Mouse (Mus musculus) heart, postnatal 10 days (tissue): Measurements from ENCODE around the gene Prss32. TPM values are rescaled to one million over a fixed set of nuclear protein-coding genes. Genes with fewer than 3 reads are reported as not detected.
"Not testable (repeated sequence)": the region's sequence is repeated elsewhere in the genome, so short reads cannot be mapped to it uniquely, and the experiment has no call there.

ENCODE experiments used
- DNase-seq, 2 experiments: peaks; one replicate each; pipeline ENCODE4 v3.0.0; 2021
- intact Hi-C: fragments of 180-260 bp; cut with DNase I; formaldehyde crosslinking; loops from one replicate; pipeline ENCODE4 v1.15.1; 2025
- total RNA-seq, 2 experiments: library from RNA; stranded (reverse); gene quantifications; 2 replicates each; pipeline ENCODE4 v1.2.3; 2021

The Prss32 gene
- total RNA-seq, 2 experiments from 2014 or later = not detected

GRCm38 (mm10) chr17:23836006-23836575 lies 7.6 kb upstream of the Prss32 start, which contains the start of gene Prss33:
Gene Prss33, minus strand, starts transcription at chr17:23836056.
- intact Hi-C loops = no loop called here
- no peak for DNase-seq

- intact Hi-C loops = no loop called here
- DNase-seq = peak; percentile 57 to 74
These were observed 2.5 kb upstream of the Prss32 start for GRCm38 (mm10) chr17:23841145-23841544.

- intact Hi-C loops = loop anchor here (2.0 kb wide), 1 partner anchor 68 kb away; no protein-coding TSS in a partner anchor
- no peak for DNase-seq
These were observed 379 bp upstream of the Prss32 start for GRCm38 (mm10) chr17:23843141-23843811.

- DNase-seq = no peak
- intact Hi-C loops = loop anchor here (5.0 kb wide), 1 partner anchor 103 kb away; the partner anchor contains the start of gene Kremen2
These were observed 6.4 kb downstream of the Prss32 start for GRCm38 (mm10) chr17:23850028-23850427.

- intact Hi-C loops = loop anchor here (1.0 to 5.0 kb wide), 2 partner anchors 104 to 109 kb away; partner anchors contain the start of gene Kremen2
- peak; percentile 56 to 79 for DNase-seq
These were observed 7.4 kb downstream of the Prss32 start for GRCm38 (mm10) chr17:23850853-23851749.

- intact Hi-C loops = loop anchor here (5.0 kb wide), 1 partner anchor 106 kb away; the partner anchor contains the start of gene Kremen2
- peak; percentile 40 to 71 for DNase-seq
These were observed 9.6 kb downstream of the Prss32 start for GRCm38 (mm10) chr17:23853292-23853691.

- intact Hi-C loops = loop anchor here (5.0 kb wide), 1 partner anchor 107 kb away; the partner anchor contains the start of gene Kremen2
- peak in 1 of 2 experiments; percentile 14 for DNase-seq
These were observed 10.6 kb downstream of the Prss32 start for GRCm38 (mm10) chr17:23854229-23854765.

GRCm38 (mm10) chr17:23857193-23857592 lies 13.5 kb downstream of the Prss32 start:
- DNase-seq = no peak
- intact Hi-C loops = no loop called here

GRCm38 (mm10) chr17:23857913-23858312 lies 14.3 kb downstream of the Prss32 start:
- intact Hi-C loops = no loop called here
- DNase-seq = no peak

- DNase-seq = no peak
- intact Hi-C loops = no loop called here
These were observed 19.3 kb downstream of the Prss32 start for GRCm38 (mm10) chr17:23862926-23863325.

GRCm38 (mm10) chr17:23867756-23868155 lies 24.1 kb downstream of the Prss32 start, which contains the start of gene Prss21:
Gene Prss21, plus strand, starts transcription at chr17:23868056.
- DNase-seq = no peak
- intact Hi-C loops = no loop called here

GRCm38 (mm10) chr17:23868513-23868912 lies 24.9 kb downstream of the Prss32 start:
- DNase-seq = no peak
- intact Hi-C loops = no loop called here

- peak; percentile 56 to 76 for DNase-seq
- intact Hi-C loops = loop anchor here (1.0 kb wide), 2 partner anchors 86 to 100 kb away; no protein-coding TSS in a partner anchor
These were observed 30.5 kb downstream of the Prss32 start for GRCm38 (mm10) chr17:23873884-23874856.

GRCm38 (mm10) chr17:23876741-23877140 lies 33.1 kb downstream of the Prss32 start:
- intact Hi-C loops = no loop called here
- DNase-seq = no peak

- no peak for DNase-seq
- intact Hi-C loops = no loop called here
These were observed 33.5 kb downstream of the Prss32 start for GRCm38 (mm10) chr17:23877166-23877565.

- DNase-seq, intact Hi-C loops: not testable (repeated sequence)
These were observed 36.9 kb downstream of the Prss32 start, which contains the start of the genes Dcpp1 and Dcpp2 for GRCm38 (mm10) chr17:23880576-23880975. Gene Dcpp1, plus strand, starts transcription at chr17:23880876. Gene Dcpp2, plus strand, starts transcription at chr17:23880880.
